Mouse (Mus musculus): ENCODE data around the gene Cd164. TPM values are rescaled to one million over a fixed set of nuclear protein-coding genes. Genes with fewer than 3 reads are reported as not detected.

Cd164 gene
- total RNA-seq, 2 experiments from 2014 or later, result 122 to 130 TPM

GRCm38 (mm10) chr10:41543844-41544243 is 24.6 kb downstream of the Cd164 start:
- intact Hi-C loops (cut with DNase I), result no loop called here

DNA sequence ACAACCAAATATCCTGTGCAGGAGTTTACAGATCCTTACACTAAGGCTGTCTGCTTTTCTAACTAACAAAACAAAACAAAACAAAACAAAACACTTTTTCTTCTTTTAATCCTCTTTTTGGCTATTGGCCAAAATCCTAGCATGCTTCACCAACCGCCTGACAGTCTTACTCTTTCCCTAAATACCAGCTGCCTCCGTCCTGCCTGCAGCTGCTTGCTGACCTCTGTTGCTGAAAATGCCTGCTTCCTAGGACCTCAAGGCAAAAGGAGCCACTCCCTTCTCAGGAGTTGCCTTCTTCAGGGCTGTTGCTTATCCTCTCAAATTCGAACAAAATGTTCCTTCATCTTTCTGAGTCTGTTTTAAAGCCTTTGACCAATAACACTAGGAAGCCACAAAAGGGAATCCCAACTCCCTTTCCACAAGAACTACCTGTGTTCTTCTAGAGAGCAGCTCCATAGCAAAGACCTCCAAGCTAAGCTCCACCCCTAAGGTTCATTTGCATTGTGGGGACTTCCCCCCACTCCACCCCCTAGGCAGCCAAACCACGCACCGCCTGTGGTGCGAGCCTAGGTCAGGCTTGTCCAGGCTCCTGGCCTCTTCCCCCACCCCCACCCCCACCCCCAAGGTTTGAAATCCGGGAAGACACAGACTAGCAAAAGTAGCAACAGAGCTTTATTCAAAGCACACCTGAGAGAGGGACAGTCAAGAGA is 25.4 kb downstream of the Cd164 start:
- DNase-seq, result no peak
- intact Hi-C loops (cut with DNase I), result no loop called here

More at GRCm38 (mm10) chr10:41543844-41544243, 24.6 kb downstream of the Cd164 start:
- no peak for DNase-seq

DNA sequence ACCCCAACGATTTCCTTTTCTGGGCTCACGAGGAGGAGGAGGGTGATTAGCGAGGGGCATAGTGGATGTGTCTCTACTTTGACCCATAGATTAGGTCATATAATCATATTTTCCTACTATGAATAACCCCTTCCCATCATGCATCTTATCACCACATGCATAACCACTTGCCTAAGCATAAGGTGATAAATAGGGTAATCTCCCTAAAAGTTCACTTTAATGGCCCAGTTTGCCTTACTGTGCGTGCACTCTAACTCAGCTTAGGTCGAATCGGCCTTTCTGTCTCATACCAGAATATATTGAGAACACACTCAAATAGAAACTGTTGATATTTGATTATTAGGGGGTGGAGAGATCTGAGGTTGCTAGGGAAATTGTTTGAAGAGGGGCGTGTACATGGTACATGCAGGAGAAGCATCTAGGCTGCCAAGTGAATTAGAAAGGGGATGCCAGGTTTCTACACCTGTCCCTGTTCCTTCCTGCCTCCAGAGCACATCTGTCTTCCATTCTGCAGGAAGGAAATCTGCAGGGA is 26.1 kb downstream of the Cd164 start:
- intact Hi-C loops (cut with DNase I), result no loop called here
- no peak for DNase-seq

DNA sequence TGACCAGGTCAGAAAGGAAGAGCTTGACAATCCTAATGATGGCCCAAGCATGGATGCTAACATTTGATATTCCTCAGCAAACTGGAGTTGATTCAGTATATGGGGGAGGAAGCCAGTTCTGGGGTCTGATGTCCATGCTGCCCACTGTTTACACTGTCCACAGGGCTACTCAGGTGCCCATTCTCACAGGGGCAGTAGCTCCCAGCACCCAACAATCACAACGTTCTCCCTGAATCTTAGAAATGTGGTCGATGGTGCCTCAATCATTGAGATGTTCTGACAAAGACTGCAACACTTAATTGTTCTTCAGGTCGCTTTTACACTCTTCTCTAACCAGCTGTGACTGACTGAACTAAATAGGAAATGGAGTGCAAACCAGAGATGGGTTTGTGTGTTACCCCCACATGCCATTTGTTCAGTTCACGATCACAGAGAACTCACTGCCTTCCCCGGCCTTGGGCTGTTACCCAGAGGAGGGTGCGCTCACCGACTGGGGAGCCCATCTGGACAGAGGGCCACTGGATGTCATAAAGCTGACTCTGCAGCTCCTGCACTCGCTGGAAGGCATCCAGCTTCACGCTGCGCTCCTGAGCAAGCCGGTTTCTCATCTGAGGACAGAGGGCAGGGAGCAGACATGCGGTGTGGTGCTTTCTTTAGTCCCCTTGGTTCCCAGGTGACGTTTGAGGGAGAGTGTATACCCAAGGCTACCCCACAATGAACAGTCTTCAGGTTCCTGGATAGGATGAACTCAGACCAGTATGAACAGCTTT is 27.4 kb downstream of the Cd164 start:
- intact Hi-C loops (cut with DNase I), result no loop called here
- DNase-seq, result no peak

DNA sequence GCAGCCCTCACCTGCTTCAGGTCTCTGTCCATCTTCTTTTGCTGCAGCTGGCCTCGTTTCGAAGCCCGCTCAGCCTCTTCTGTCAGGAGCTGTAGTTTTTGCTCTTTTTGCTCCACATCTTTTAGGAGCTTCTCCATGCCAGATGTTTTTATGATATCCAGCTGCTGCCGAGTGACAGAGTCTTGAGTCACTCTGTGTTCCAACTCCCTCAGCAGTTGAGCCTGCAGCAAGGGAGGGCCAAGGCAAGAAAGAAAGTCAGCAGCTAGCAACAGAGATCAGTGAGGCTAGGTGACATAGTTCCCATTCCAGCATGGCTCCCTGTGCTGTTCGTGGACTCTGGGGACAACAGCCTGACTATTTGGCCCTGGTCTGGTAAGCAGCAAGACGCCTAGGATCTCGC is 31.5 kb downstream of the Cd164 start:
- intact Hi-C loops (cut with DNase I), result no loop called here
- DNase-seq, result no peak

DNA sequence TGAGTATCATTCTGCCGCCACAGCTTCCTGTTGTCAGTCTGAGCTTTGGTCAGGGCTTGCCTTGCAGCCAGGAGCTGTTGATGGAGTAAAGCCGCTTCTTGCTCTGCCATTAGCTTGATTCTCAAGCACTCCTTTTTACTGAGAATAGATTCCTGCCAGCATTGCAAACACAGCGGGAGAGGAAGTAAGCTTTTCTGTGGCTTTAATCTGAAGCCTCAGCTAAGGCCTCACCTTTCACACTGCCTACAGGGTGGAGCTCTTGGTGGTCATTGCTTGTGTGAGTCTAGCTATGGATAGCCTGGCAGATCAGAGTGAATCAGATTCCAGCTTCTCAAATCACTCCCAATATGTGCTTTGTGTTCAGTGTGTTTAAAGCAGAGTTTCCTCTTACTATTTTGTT is 33.1 kb downstream of the Cd164 start:
- DNase-seq, result no peak
- intact Hi-C loops (cut with DNase I), result no loop called here

DNA sequence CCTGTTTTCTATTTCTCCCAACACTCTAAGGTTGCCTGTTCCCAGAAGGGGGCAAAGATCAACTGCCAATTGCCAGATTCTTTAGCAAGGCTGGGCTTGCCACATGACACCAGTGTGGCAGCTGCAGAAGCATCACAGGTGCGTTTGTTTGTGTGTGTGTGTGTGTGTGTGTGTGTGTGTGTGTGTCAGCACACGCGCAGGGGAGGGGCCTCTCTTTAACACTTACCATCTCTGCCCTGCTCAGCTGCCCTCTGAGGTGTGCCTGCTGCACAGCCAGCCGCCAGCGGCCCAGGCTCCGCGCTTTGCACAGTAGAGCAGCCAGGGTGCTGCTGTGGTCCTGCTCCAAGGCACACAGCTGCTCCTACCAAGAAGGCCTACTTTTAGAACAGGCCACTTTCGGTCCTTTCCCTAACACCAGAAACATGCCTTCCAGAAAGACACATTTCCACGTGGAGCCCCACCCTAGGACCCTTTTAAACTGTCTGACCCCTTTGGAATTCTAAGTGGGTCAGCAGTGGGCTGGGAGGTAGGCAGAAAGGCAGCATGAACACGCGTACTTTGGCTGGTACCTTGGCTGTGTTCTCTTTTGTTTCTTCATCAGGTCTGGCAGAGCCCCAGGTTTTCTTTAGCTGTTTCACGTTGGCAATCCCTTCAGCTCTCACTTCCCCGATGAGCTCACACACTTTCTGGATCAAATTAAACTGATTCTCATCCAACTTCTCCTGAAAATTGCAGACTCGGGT is 33.8 kb downstream of the Cd164 start:
- peak; percentile 35 to 46 for DNase-seq
- intact Hi-C loops (cut with DNase I), result no loop called here

- intact Hi-C loops (cut with DNase I), result no loop called here
- no peak for DNase-seq
These were observed 34.5 kb downstream of the Cd164 start for GRCm38 (mm10) chr10:41553711-41554110.

- intact Hi-C loops (cut with DNase I), result no loop called here
- no peak for DNase-seq
These were observed 35.9 kb downstream of the Cd164 start for GRCm38 (mm10) chr10:41555081-41555480.

- DNase-seq, result no peak
- intact Hi-C loops (cut with DNase I), result no loop called here
These were observed 39.2 kb downstream of the Cd164 start for GRCm38 (mm10) chr10:41558401-41558800.

- intact Hi-C loops (cut with DNase I), result no loop called here
These were observed 42.6 kb downstream of the Cd164 start for GRCm38 (mm10) chr10:41561701-41562395.

GRCm38 (mm10) chr10:41565141-41565540 is 45.9 kb downstream of the Cd164 start:
- intact Hi-C loops (cut with DNase I), result no loop called here

More at GRCm38 (mm10) chr10:41561701-41562395, 42.6 kb downstream of the Cd164 start:
- DNase-seq, result no peak

GRCm38 (mm10) chr10:41568306-41568705 is 49.1 kb downstream of the Cd164 start:
- DNase-seq, result no peak
- intact Hi-C loops (cut with DNase I), result no loop called here

More at GRCm38 (mm10) chr10:41565141-41565540, 45.9 kb downstream of the Cd164 start:
- peak; percentile 49 to 69 for DNase-seq

- DNase-seq, result no peak
- intact Hi-C loops (cut with DNase I), result no loop called here
These were observed 51.9 kb downstream of the Cd164 start for GRCm38 (mm10) chr10:41571065-41571464.

GRCm38 (mm10) chr10:41572274-41572673 is 53.1 kb downstream of the Cd164 start:
- intact Hi-C loops (cut with DNase I), result no loop called here
- no peak for DNase-seq

DNA sequence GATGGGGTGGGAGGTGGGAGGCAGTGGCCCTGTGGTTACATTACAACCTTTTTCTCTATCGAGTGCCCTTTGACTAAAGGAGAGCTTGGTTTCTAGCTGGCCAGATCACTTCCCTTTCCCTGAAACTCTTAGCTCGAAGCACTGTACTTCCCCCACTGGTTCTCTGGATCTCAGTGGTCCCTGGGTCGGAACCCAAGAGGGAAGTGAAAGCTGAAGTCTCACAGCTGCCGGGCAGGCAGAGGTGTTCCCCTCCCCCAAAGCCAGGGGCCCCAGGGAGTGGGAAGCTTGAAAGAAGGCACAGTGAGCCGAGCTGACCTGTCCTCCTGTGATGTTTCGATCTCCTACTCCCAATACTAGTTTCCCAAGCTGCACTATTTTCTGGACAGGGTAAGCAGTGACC is 54.0 kb downstream of the Cd164 start:
- intact Hi-C loops (cut with DNase I), result no loop called here
- DNase-seq, result no peak

DNA sequence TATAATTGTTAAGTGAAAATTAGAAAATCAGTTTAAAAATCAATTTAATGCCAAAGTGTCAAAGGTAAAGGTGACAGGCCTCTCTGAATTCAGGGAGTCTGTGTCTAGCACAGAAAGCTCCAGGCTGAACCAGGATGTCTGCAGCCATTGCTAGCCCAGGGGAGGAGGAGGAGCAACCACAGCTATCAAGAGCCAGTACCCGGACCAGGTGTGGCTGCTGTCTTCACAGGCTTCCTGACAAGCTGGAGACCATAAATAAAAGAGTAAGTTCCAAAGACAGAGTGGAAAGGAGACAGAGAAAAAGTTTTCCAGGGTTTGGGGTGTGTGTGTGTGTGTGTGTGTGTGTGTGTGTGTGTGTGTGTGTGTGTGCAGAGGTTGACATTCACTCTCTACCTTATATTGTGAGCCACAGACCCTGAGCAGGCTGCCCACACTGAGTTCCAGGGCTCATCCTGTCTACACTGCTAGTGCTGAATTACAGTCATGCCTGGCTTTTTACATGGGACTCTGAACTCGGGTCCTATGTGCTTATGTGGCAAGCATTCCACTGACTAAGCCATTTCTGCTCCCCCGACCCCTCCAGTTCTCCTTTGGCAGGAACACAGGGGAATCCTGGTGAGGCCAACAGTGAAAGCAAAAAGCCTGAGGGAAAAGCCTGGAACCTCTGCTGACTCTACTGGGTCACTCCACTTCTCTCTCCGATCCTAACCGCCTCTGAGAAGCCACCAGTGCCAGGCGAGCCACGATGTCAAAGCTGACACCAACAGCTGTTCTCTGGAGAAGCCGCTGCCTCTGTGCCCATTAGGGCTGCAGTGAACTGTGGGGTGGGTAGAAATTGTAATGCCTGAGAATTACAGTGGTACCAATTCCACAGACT is 56.5 kb downstream of the Cd164 start:
- intact Hi-C loops (cut with DNase I), result no loop called here
- no peak for DNase-seq

DNA sequence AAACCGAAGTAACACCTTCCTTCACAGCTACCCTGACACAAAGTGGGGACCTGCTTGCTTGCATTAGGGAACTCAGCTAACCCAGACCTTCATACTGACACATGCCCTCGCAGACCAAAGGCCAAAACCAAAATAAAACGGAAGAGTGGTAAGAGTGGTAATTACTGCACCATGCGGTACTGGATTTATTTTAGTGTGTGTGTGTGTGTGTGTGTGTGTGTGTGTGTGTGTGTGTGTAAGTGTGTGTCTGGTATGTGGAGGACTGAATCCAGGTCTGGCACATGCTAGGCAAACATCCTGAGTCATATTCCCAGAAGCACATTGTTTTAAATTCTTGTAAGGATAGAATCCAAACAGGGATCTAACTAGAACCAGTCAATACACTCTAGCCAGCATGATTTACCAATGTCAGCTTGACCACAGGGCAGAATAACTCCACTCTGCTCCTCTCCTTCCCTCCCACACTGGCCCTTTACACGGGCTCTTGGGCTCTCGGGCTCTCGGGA is 57.2 kb downstream of the Cd164 start:
- no peak for DNase-seq
- intact Hi-C loops (cut with DNase I), result no loop called here

- DNase-seq, result no peak
- intact Hi-C loops (cut with DNase I), result no loop called here
These were observed 59.3 kb downstream of the Cd164 start for GRCm38 (mm10) chr10:41578541-41578940.
